Mouse (Mus musculus) G1E (cell line): ENCODE results near the gene Prpf6. TPM values are rescaled to one million over a fixed set of nuclear protein-coding genes. Genes with fewer than 3 reads are reported as not detected.

Experiments used
- ATAC-seq: 2 replicates; pipeline ENCODE4 v1.8.0; 2016; ENCODE audit warnings: mild to moderate bottlenecking; ENCODE audit not compliant: insufficient number of reproducible peaks, poor library complexity, low FRiP score, severe bottlenecking; ENCODE audit errors: extremely low read depth
- DNase-seq: peaks from one replicate; pipeline ENCODE4 v3.0.0; 2012; ENCODE audit warnings: low spot score
- H3K27me3 ChIP-seq: 2 replicates; pipeline ENCODE4 v1.6.1; 2012; ENCODE audit warnings: mild to moderate bottlenecking, low read length, inconsistent platforms; ENCODE audit not compliant: insufficient read depth
- H3K36me3 ChIP-seq: replicated peaks from 2 replicates; pipeline ENCODE3; 2012; ENCODE audit warnings: mild to moderate bottlenecking, inconsistent platforms
- H3K4me1 ChIP-seq: 2 replicates; pipeline ENCODE4 v1.6.1; 2012; ENCODE audit warnings: low read depth, low read length, inconsistent platforms, mixed read lengths; ENCODE audit not compliant: insufficient read depth
- H3K4me3 ChIP-seq: 2 replicates; pipeline ENCODE4 v1.5.1; 2012; ENCODE audit warnings: low read depth, mild to moderate bottlenecking, inconsistent platforms, low read length, moderate library complexity, mixed read lengths
- H3K9me3 ChIP-seq: replicated peaks from 2 replicates; pipeline ENCODE4 v1.6.1; 2012; ENCODE audit warnings: inconsistent platforms
- CTCF ChIP-seq: IDR thresholded peaks from 2 replicates; pipeline ENCODE4 v1.5.1; 2012; ENCODE audit warnings: low read depth, low read length, inconsistent platforms, mixed read lengths
- GATA1 ChIP-seq: IDR thresholded peaks from 2 replicates; pipeline ENCODE4 v1.6.1; 2012; ENCODE audit warnings: borderline replicate concordance, low read length, inconsistent platforms, mixed read lengths
- GATA2 ChIP-seq: IDR thresholded peaks from 2 replicates; pipeline ENCODE4 v1.6.1; 2012; ENCODE audit warnings: low read depth, low read length, inconsistent platforms, borderline replicate concordance
- POLR2AphosphoS5 ChIP-seq: IDR thresholded peaks from 2 replicates; pipeline ENCODE4 v1.6.1; 2012; ENCODE audit warnings: low read depth, low read length, inconsistent platforms; ENCODE audit not compliant: insufficient replicate concordance
- TAL1 ChIP-seq: conservative IDR thresholded peaks from 2 replicates; pipeline ENCODE4 v1.6.1; 2012; ENCODE audit warnings: low read depth, low read length, inconsistent platforms, mixed read lengths
- polyA plus RNA-seq: library from polyadenylated mRNA; stranded (reverse); fragments of >175 nt; gene quantifications from 2 replicates; pipeline ENCODE4 v1.2.3, GENCODE M21; 2012
- total RNA-seq, 2 experiments: library from RNA; stranded (forward) in 1 of 2; stranded (reverse) in 1 of 2; fragments of 200-1000 nt in 1 of 2; fragments of >200 nt in 1 of 2; fragmentation: Nextera tagmentation in 1 of 2; gene quantifications; 2 replicates each; pipeline ENCODE4 v1.2.3; 2014 to 2017

The Prpf6 gene
- total and polyA plus RNA-seq, 3 experiments, result 27.8 to 91.9 (median 53.1) TPM

DNA sequence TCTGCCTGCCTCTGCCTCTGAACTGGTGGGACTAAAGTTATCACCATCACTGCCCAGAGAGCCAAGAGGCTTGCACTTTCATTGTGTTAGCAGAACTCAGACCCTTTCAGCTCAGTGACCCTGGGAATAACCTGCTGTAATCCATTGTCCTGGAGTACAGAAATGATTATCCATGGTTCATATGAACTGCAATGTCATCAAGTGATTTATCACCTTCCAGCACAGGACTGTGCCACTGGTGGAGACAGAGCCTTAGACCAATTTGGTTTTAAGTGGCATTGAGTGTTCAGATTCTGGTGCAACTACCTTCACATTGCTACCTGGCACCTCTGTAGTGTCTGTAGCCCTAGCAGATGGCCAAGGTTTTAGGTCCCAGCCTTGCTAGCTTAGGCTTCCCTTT, 61.4 kb downstream of the Prpf6 start:
- TF ChIP-seq POLR2AphosphoS5 (no peak), GATA2 (no peak), CTCF (no peak), TAL1 (no peak), GATA1 (no peak)
- Histone ChIP-seq H3K36me3 (peaks cover 97% of the 10 kb centered on the region), H3K9me3 (no peaks in the 10 kb centered on the region), H3K4me3 (no peak overlapping the region), H3K4me1 (no peaks in the 10 kb centered on the region), H3K27me3 (no peaks in the 10 kb centered on the region)
- no peak for DNase-seq
- no peak for ATAC-seq

GRCm38 (mm10) chr2:181653523-181653922, 61.9 kb downstream of the Prpf6 start:
- peaks cover 96% of the 10 kb centered on the region for H3K36me3 ChIP-seq
- no peaks in the 10 kb centered on the region for H3K4me1 ChIP-seq
- no peak for DNase-seq
- no peaks in the 10 kb centered on the region for H3K9me3 ChIP-seq
- TF ChIP-seq GATA2 (no peak), POLR2AphosphoS5 (no peak), CTCF (no peak), GATA1 (no peak), TAL1 (no peak)
- ATAC-seq, result no peak
- no peaks in the 10 kb centered on the region for H3K27me3 ChIP-seq
- no peak overlapping the region for H3K4me3 ChIP-seq

DNA sequence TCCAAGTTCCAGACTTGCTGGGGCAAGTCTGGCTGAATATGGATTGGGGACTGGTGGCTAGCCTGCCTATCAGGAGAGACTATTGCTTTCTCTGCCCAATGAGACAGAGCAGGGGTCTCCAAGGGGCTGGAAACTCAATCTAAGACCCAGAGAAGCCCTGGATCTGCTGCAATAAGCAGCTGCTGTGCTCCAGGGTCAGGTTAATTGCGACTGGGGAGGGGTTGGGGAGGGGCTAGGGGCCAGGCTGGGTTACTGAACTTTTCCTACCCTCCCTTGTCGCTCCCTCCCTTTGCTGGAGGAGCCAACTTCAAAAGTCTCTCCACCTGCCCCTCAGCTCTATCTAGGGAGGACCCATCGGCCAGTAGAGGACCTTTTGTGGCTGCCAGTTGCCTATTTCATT, 65.1 kb downstream of the Prpf6 start, which contains the start of gene Gm29797:
Gene Gm29797, plus strand, starts transcription at position 301 of the 400 bp plus-strand sequence.
- H3K4me3 ChIP-seq, result no peak within 1 kb of the TSS
- peaks cover 75% of the 10 kb centered on the region for H3K36me3 ChIP-seq
- no peaks in the 10 kb centered on the region for H3K9me3 ChIP-seq
- no peak for TF ChIP-seq TAL1
- no peak for TF ChIP-seq GATA1
- TF ChIP-seq CTCF, result no peak
- no peak for TF ChIP-seq GATA2
- no peak for TF ChIP-seq POLR2AphosphoS5
- no peak for ATAC-seq
- H3K4me1 ChIP-seq, result peaks cover 9% of the 10 kb centered on the region
- no peak for DNase-seq
- H3K27me3 ChIP-seq, result no peaks in the 10 kb centered on the region

DNA sequence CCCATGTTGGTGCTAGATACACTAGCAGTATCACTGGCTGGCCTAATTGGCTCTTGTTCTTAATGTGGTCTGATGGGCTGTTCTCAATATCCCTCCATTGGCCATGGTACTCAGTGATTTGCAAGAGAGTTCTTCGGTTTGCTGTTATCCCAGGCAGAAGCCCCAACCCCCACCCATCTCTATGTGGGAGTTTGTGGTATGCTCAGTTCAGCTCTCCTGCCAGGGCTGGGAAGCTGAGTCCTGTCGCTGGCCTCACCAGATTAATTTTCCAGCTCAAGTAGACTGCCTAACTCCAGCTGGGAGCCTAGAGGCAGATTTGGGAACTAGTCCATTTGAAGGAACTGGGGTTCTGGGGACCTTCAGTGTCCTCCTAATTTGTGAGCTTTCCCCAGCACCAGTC, 65.8 kb downstream of the Prpf6 start:
- H3K4me1 ChIP-seq, result peaks cover 9% of the 10 kb centered on the region
- no peak for TF ChIP-seq POLR2AphosphoS5
- TF ChIP-seq GATA1, result no peak
- TF ChIP-seq GATA2, result no peak
- no peak for TF ChIP-seq TAL1
- TF ChIP-seq CTCF, result no peak
- H3K36me3 ChIP-seq, result peaks cover 68% of the 10 kb centered on the region

GRCm38 (mm10) chr2:181658528-181658927, 66.9 kb downstream of the Prpf6 start:
- no peak for ATAC-seq
- H3K27me3 ChIP-seq, result peaks cover 7% of the 10 kb centered on the region
- H3K4me1 ChIP-seq, result peaks cover 15% of the 10 kb centered on the region
- no peak overlapping the region for H3K4me3 ChIP-seq
- no peaks in the 10 kb centered on the region for H3K9me3 ChIP-seq
- peaks cover 58% of the 10 kb centered on the region for H3K36me3 ChIP-seq
- TF ChIP-seq GATA1 (no peak), POLR2AphosphoS5 (no peak), CTCF (no peak), TAL1 (no peak), GATA2 (no peak)
- DNase-seq, result no peak

More for the DNA sequence above, 65.8 kb downstream of the Prpf6 start:
- Histone ChIP-seq H3K9me3 (no peaks in the 10 kb centered on the region), H3K4me3 (no peak overlapping the region), H3K27me3 (no peaks in the 10 kb centered on the region; the same call in 1 of the 2 replicates)
- no peak for ATAC-seq
- DNase-seq, result no peak

- ATAC-seq, result no peak
- H3K9me3 ChIP-seq, result no peaks in the 10 kb centered on the region
- peaks cover 52% of the 10 kb centered on the region for H3K36me3 ChIP-seq
- no peak for TF ChIP-seq TAL1
- TF ChIP-seq GATA2, result no peak
- peaks cover 11% of the 10 kb centered on the region for H3K27me3 ChIP-seq
- DNase-seq, result no peak
- H3K4me1 ChIP-seq, result peaks cover 15% of the 10 kb centered on the region
- H3K4me3 ChIP-seq, result no peak overlapping the region
These were observed 67.4 kb downstream of the Prpf6 start for GRCm38 (mm10) chr2:181658930-181659555.

- Histone ChIP-seq H3K27me3 (peaks cover 11% of the 10 kb centered on the region), H3K4me1 (peaks cover 15% of the 10 kb centered on the region), H3K4me3 (no peak overlapping the region), H3K9me3 (no peaks in the 10 kb centered on the region), H3K36me3 (peaks cover 47% of the 10 kb centered on the region)
- ATAC-seq (peak; percentile 38), DNase-seq (peak; percentile 56)
- TF ChIP-seq GATA2 (no peak), CTCF (peak; percentile 63)
These were observed 68.0 kb downstream of the Prpf6 start for GRCm38 (mm10) chr2:181659609-181660055.
